Mouse (Mus musculus) large intestine, adult 2 months (tissue): ENCODE results near the gene Sbk2. TPM values are rescaled to one million over a fixed set of nuclear protein-coding genes. Genes with fewer than 3 reads are reported as not detected.

Source experiments
- DNase-seq: peaks from one replicate; pipeline ENCODE4 v3.0.0-alpha.2; 2012; ENCODE audit warnings: low read depth, low spot score
- WGBS: fragments of 180-500 bp; shearing (Covaris S2); methylation state at CpG from one replicate; pipeline ENCODE4 v1.1.7; 2018; 5-methylcytosine and 5-hydroxymethylcytosine counted together
- polyA plus RNA-seq: library from polyadenylated mRNA; depleted of rRNA; stranded (reverse); fragments of >200 nt; gene quantifications from 2 replicates; pipeline ENCODE4 v1.2.3, GENCODE M21; 2012

Sbk2 gene
- polyA plus RNA-seq, 1 experiment, result 0.06 TPM

- WGBS, result 87% methylated on average over 10 of the region's 10 CpGs
- DNase-seq, result no peak
Measured at GRCm38 (mm10) chr7:4957361-4957760, 6.8 kb downstream of the Sbk2 start.

GRCm38 (mm10) chr7:4953815-4954445, 10.3 kb downstream of the Sbk2 start:
- DNase-seq, result no peak
- WGBS, result 37% methylated on average over 10 of the region's 10 CpGs

GRCm38 (mm10) chr7:4950561-4951342, 13.5 kb downstream of the Sbk2 start:
- no peak for DNase-seq
- WGBS, result 73% methylated on average over 19 of the region's 19 CpGs

DNA sequence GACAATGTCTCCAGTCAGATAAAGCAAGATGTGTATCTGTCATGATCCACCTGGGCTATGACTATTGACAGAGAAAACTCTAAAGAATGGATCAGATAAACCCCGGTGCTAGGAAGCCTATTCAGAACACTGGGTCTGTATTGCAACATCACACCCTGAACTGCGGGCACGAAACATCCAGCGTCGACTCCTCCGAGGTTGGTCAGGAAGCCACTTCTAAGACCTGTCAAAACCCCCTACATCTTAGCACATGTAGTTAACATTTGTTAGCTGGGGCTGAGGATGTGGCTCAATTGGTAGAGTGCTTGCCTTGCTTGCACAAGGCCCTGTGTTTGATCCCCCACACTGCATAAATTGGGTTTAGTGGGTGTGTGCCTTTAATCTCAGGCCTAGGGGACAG, 15.8 kb downstream of the Sbk2 start:
- no peak for DNase-seq
- 53% methylated on average over 6 of the region's 6 CpGs for WGBS

DNA sequence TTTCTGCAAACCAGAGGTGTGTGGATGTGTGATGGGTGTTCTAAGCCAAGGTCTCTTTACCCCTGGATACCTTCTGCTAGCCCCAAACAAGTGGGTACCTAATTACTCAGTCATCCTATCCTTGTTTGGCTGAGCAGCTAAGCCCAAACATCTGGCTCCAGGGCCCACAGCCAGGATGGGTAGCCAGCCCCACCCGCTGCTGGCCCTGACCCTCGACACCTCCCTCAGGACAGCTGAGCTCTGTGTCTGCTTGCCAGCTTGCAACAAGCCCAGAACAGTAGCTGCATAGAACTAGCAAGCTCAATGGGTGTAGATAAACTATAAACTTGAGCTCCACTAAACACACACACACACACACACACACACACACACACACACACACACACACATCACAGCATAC, 16.4 kb downstream of the Sbk2 start:
- 16% methylated on average over 2 of the region's 2 CpGs for WGBS
- no peak for DNase-seq

- WGBS, result 10% methylated on average over 15 of the region's 15 CpGs
- DNase-seq, result peak; percentile 92
Measured at GRCm38 (mm10) chr7:4943223-4943815, 20.9 kb downstream of the Sbk2 start.

DNA sequence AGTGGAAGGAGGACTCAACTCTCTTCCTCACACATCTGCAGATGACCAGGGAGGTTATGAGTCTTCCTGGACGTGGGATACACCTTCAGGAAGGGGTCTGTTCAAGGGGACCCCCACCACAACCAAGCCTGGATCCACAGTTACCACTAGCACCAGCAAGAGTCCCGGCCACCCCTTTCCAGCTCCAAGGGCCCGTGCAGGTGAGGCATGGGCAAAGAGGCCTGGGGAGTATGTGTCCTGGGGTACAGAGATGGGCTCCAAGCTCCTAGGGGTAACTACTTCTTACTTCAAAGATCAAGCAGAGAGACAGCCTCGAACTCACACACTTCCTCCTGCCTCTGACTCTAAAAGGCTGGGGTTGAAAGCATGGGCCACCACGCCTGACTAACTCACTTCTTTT, 21.5 kb downstream of the Sbk2 start:
- 41% methylated on average over 5 of the region's 5 CpGs for WGBS
- no peak for DNase-seq

DNA sequence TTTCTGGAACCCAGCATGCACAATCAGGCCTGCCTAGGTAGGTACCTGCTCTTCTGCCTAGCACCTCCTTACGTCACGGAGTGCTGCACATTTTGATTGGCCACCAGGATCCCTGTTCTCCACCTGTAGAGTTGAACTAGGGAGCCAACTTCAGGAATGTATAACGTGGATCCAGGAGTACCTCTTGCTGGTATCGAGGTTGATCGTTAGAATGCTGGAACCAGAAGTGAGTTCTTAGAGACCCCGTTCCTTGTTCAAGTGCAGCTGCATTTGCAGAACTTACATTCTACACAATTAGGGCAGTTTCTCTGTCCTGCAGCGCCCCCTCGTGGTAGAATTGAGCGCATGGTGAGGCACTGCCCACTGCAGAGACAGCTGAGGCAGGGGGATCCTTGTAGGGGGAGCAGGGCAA, 24.1 kb downstream of the Sbk2 start:
- peak; percentile 65 for DNase-seq
- 14% methylated on average over 9 of the region's 9 CpGs for WGBS

DNA sequence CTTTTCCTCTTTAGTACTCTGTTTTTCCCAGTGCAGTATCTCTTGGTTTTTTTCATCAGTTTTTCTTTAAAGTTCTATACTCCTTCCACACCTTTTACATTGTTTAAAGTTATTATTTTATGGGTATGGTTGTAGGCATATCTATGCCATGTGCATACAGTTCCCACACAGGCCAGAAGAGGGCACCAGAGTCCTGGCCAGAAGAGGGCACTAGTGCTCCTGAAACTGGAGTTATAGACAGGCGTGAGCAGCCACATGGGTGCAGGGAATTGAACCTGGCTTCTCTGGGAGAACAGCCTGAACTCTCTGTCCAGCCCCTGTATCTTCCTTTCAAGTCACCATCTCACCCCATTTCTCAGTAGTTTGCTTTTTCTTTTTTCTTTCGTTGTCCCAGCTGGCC, 25.8 kb downstream of the Sbk2 start:
- 50% methylated on average over 2 of the region's 2 CpGs for WGBS

DNA sequence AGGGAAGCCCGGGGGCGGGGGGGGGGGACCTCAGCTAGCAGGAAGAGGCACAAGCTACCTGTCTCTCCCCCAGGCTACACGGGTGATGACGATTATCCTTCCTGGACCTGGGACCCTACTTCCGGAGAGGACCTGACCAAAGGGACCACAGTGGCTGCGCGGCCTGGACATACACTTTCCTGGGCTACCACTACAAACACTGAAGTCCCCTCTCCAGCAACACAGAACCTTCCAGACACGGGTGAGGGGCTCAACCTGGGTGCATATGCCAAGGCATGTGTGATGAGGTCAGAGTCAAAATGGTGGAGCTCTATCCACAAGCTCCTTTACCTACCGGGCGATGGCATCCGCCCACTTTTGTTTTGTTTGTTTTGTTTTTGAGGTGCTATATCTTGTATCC, 26.8 kb downstream of the Sbk2 start:
- DNase-seq, result no peak
- WGBS, result 75% methylated on average over 11 of the region's 11 CpGs

More for the DNA sequence above, 25.8 kb downstream of the Sbk2 start:
- peak; percentile 31 for DNase-seq

- DNase-seq, result no peak
- WGBS, result 46% methylated on average over 10 of the region's 10 CpGs
Measured at GRCm38 (mm10) chr7:4936832-4937231, 27.4 kb downstream of the Sbk2 start.

- DNase-seq, result no peak
- 68% methylated on average over 4 of the region's 4 CpGs for WGBS
Measured at GRCm38 (mm10) chr7:4934160-4934914, 29.9 kb downstream of the Sbk2 start.

- WGBS, result 80% methylated on average over 12 of the region's 12 CpGs
Measured at GRCm38 (mm10) chr7:4933103-4933502, 31.1 kb downstream of the Sbk2 start.

GRCm38 (mm10) chr7:4928323-4928722, 35.9 kb downstream of the Sbk2 start:
- 77% methylated on average over 17 of the region's 17 CpGs for whole genome bisulfite sequencing
- no peak for DNase-seq

More at GRCm38 (mm10) chr7:4933103-4933502, 31.1 kb downstream of the Sbk2 start:
- DNase-seq, result no peak

DNA sequence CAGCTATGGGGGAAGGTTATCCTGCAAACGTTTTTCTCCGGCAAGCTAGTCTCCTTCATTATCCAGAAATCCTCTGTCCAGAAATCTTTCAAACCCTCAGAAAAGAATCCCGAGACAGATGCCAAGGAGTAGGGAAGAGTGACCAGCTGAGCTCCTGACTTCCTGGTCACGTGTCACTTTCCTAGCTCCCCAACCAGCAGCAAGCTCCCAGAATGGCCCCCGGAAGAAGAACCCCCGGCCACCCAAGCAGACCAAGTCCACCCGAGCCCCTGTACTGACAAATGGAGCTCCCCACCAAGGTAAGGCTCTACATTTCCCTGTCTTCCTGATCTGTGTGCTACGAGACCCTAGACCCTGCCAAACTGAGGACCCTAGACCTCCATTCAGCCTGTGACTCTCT, 36.5 kb downstream of the Sbk2 start:
- 57% methylated on average over 8 of the region's 8 CpGs for WGBS
- DNase-seq, result no peak

GRCm38 (mm10) chr7:4926849-4927248, 37.4 kb downstream of the Sbk2 start:
- WGBS, result 77% methylated on average over 16 of the region's 16 CpGs
- DNase-seq, result no peak

GRCm38 (mm10) chr7:4925441-4926381, 38.5 kb downstream of the Sbk2 start, which contains the start of gene Ssc5d:
Ssc5d (plus strand) TSS chr7:4925785.
- no peak for DNase-seq
- WGBS, result 7% methylated on average over 5 of the region's 6 CpGs

- no peak for DNase-seq
- WGBS, result 1% methylated on average over 4 of the region's 4 CpGs
Measured at GRCm38 (mm10) chr7:4924891-4925301, 39.3 kb downstream of the Sbk2 start.

DNA sequence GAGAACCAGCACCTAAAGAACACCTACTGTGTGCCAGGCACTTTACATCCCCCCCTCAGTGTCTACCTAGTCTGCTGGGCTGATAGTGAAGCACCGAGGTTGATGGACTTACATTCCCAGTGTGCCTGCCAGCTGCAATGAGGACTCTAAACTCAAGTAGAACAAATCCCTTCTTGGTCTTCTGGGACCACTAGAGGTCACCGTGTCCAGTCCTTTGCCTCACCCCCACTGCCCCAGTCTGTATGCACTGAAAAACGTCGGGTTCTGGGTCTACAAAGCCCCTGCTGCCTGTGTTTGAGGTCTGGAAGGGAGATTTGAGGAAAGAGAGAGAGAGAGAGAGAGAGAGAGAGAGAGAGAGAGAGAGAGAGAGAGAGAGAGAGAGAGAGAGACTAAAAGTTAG, 39.7 kb downstream of the Sbk2 start:
- no peak for DNase-seq
- WGBS, result 3% methylated on average over 4 of the region's 4 CpGs
